Mouse (Mus musculus) ovary, adult 10 weeks (tissue): ENCODE measurements around the gene Mlx. TPM values are rescaled to one million over a fixed set of nuclear protein-coding genes. Genes with fewer than 3 reads are reported as not detected.

ENCODE experiments used
- polyA plus RNA-seq: library from polyadenylated mRNA; stranded (reverse); fragments of 350-450 nt; fragmentation: Illumina TruSeq; extraction: RNeasy Lipid Tissue Mini Kit (QIAGEN cat#74804); gene quantifications from one replicate; pipeline ENCODE4 v1.2.3, GENCODE M21; 2014

Mlx gene
- 28.9 TPM for polyA plus RNA-seq

DNA sequence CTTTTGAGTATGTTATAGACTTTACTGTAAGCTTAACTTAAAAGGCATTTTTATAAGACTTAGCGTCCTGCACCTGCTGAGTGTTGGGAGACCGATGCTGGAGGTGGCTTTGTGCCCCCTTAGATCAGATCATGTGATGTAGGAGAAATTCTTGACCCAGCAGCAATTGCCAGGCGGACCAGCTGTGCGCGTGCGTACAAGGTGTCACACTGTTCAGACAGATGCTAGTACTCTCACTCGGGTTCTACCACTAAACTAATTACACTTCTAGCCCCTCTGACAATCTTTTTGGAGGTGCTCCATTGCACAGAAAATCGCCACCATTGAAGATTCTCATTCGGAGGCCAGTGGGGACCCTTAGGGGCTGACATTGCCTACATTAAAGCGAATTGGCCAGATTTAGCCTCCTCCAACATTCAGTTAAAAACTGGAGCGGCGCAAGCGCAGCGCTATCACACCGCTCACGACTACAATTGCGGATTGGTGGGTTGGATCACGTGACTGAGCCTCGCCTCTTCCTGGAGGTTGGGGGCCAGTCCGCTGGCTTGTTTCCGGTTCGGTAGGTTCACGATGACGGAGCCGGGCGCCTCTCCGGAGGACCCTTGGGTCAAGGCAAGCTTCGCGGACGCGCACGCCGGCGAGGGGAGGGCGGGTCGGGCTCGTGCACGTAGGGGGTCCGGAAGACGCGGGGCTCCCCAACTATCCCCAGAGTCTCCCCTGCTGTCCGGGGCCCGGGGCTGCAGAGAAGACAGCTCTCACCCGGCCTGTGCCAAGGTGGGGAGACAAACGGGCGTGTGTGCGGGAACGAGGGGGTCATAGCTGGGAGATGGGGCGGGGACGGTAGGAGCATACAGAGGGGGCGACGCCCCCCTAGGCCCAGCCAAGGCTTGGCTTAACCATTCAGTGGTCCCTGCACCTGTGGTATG lies at the start of gene Mlx:
Gene Mlx, plus strand, starts transcription at position 522 of the 926 bp plus-strand sequence.

DNA sequence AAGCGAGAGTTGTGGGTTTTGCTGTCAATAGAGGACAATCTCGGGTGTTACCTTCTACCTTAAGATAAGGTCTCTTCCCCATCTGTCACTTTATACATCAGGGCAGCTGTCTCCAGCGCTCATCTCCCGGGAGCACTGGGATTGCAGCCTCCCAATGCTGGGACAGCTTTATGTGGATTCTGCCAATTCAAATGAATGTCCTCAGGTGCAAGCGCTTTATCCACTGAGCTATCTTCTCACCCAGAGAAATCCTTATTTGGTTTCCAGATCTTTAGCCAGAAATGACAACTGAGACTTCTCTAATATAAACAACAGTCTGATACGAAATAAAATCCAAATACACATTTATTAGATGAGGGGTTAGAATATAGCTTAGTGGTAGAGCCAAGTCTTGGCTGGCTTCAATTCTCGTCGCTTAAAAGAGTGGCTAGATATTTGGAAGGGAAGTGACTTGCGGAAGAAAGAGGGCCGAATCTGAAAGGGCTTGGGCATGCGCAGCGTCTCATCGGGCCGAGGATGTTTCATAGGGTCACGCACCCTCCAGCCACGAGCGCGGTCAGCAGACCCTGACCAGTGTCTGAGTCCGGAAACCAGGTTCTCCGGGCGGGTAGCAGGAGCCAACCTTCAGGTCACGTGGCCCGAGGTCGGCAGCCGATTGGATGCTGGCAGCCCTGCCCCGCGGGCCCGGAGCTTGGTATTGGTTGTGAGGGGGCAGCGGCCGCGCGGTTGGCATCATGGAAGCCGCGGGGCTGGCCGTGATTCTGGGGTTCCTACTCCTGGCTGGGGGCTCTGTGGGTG lies 17.5 kb upstream of the Mlx start, which contains the start of gene Naglu:
Gene Naglu, plus strand, starts transcription at position 622 of the 798 bp plus-strand sequence.

DNA sequence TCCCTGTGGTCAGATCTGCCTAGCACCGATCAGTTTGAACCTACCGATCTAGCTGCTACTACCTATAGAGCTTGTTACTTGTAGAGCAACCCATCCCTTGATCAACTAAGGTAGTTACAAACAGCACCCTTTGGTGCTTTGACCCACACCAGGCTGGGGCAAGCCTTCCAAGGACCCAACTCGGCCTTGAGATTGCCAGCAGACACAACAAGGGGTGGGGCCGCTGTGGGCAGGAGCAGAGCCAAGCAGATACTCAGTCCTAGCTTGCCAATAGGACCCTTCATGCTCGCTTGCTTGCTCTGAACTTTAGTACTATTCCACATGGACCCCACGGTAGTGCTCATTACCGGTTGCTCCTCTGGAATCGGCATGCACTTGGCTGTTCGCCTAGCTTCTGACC lies 9.0 kb upstream of the Mlx start, which contains the start of gene Hsd17b1:
Gene Hsd17b1, plus strand, starts transcription at position 291 of the 400 bp plus-strand sequence.

DNA sequence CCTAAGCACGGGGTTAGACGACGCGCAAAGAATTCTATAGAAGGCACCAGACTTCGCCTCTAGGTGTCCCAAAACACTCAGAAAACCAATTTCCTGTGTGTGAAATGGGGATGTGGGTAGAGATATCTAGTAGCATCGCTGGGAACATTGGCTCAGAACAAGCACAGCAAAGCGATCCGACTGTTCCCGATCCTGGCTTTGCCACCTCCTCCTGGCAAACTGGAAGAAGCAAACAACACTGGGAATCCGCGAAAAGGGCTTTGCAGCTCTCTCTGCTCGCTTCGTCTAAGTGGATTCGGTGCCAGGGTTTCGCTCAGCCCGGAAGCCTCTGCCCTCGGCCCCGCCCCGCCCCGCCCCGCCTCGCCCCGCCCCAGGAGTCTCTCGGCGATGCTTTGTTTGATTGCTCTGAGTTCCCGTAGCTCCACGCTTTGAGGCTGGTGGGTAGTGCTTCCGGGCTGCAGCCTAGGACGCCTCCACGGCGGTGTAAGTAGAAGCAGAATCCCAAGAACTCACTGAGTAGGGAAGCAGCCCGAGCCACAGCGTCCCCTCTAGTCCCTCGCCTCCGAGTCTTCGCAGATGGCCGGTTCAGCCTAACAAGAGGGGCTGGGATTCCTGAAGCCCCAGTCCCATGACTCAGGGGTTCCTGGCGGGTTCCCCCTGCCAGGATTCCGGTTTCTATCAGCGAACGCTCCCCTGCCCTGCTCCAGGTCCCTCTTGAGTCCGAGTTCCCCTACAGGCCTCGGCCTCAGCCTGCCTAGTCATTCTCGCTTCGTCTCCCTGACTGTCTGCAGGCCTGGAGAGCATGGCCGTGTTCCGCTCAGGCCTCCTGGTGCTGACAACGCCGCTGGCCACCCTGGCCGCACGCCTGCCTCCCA lies 4.6 kb upstream of the Mlx start, which contains the start of gene Coasy:
Gene Coasy, plus strand, starts transcription at position 358 of the 875 bp plus-strand sequence.

DNA sequence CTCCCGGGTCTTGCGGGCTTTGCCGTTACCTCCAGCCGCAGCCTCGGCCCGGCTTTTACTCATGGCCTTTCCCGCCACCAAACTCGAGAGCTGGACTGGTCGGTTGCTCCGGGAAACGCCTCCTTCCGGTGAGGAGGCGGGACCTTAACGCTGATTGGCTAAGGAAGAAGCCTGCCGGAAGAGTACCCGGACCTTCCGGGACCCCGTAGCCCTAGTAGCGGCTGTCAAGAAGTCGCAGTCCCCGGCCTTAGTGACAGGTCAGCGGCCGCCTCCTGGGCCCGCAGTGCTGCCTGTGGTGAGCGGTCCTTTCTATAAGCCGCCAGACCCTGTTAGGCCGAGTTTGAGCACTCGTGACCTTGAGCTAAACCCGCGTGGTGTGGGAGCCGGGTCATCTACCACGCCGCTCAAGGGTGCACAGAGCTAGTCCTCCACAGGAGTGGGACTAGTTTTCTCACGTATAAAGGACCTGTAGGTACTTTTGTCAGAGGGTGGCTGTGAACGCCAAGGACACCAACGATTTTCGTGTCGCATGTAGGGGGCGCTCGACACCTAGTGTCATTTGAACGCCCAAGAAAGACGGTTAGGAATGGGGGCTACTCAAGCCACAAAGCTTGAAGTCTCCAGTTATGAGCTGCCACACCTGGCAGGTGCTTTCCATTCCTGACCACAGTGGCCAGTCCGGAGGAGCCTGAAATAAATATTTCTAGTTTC lies 8.4 kb downstream of the Mlx start, which contains the start of gene Psmc3ip:
Gene Psmc3ip, minus strand, starts transcription at position 123 of the 711 bp plus-strand sequence.

DNA sequence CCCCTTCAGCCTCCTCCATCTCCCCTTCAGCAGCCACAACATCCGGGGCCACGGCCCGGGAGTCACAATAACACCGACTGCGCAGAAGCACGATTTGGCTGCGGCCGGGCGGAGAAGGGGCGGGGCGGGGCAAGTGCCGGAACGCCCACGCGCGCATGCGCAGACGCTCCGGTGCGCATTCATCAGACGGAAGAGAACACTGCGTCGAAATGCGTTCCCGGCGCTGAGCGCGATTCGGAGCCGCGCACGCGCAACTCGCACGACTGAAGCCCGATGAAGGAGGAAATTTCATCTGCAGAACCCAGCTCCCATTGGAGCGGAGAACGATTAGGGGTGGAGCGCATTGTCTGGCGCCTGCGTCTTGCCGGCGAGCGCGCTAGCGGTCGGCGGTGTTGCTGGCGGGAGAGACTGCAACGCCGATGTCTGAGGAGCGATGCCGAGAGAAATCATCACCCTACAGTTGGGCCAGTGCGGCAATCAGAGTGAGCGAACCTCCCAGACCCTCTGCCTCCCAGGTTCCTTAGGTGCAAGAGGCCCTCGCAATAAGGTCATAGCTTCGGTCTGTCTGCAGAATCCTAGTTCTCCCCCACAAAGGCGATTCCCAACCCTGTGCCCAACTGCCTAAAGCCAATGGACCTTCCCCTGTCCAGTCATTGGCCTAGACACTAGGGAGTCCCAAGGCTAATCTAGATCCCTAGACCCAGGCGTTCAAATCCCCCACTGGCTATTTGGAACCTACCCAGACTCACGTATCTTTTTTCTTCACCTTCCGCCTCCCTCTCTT lies 32.9 kb downstream of the Mlx start, which contains the start of the genes Retreg3 and Tubg1:
Gene Retreg3, minus strand, starts transcription at position 133 of the 784 bp plus-strand sequence.
Gene Tubg1, plus strand, starts transcription at position 178 of the 784 bp plus-strand sequence.

Other genes with a start within 250 kb of the Mlx start
- gene Stat5b, start 236.6 kb upstream of the Mlx start, polyA plus RNA-seq: 8.5 TPM
- 5.4 TPM for gene Stat5a, start 227.9 kb upstream of the Mlx start, polyA plus RNA-seq
- 20.3 TPM for gene Stat3, start 147.7 kb upstream of the Mlx start, polyA plus RNA-seq
- 186 TPM for gene Cavin1, start 116.4 kb upstream of the Mlx start, polyA plus RNA-seq
- 64.6 TPM for gene Atp6v0a1, start 77.8 kb upstream of the Mlx start, polyA plus RNA-seq
- 1.3 TPM for gene Naglu, start 17.3 kb upstream of the Mlx start, polyA plus RNA-seq
- 159 TPM for gene Hsd17b1, start 8.9 kb upstream of the Mlx start, polyA plus RNA-seq
- 6.9 TPM for gene Coasy, start 4.7 kb upstream of the Mlx start, polyA plus RNA-seq
- gene Psmc3ip, start 8.2 kb downstream of the Mlx start, polyA plus RNA-seq: 10.6 TPM
- 48.5 TPM for gene Retreg3, start 32.6 kb downstream of the Mlx start, polyA plus RNA-seq
- 1.2 TPM for gene Tubg1, start 32.7 kb downstream of the Mlx start, polyA plus RNA-seq
- not detected for gene Tubg2, start 68.6 kb downstream of the Mlx start, polyA plus RNA-seq
- gene Cntnap1, start 83.2 kb downstream of the Mlx start, polyA plus RNA-seq: 0.48 TPM
- gene Plekhh3, start 84.1 kb downstream of the Mlx start, polyA plus RNA-seq: 0.48 TPM
- gene Ccr10, start 88.2 kb downstream of the Mlx start, polyA plus RNA-seq: not detected
- gene Ezh1, start 139.2 kb downstream of the Mlx start, polyA plus RNA-seq: 28.3 TPM
- gene Ramp2, start 158.8 kb downstream of the Mlx start, polyA plus RNA-seq: 10.1 TPM
- 62.5 TPM for gene Vps25, start 166.4 kb downstream of the Mlx start, polyA plus RNA-seq
- not detected for gene Wnk4, start 173.3 kb downstream of the Mlx start, polyA plus RNA-seq
- gene Cntd1, start 191.7 kb downstream of the Mlx start, polyA plus RNA-seq: 1.3 TPM
- gene Coa3, start 191.8 kb downstream of the Mlx start, polyA plus RNA-seq: 3.5 TPM
- gene Becn1, start 215.0 kb downstream of the Mlx start, polyA plus RNA-seq: 83.0 TPM
- gene Psme3, start 228.9 kb downstream of the Mlx start, polyA plus RNA-seq: 240 TPM
- gene Aoc2, start 237.8 kb downstream of the Mlx start, polyA plus RNA-seq: 0.26 TPM
- gene Aoc3, start 243.3 kb downstream of the Mlx start, polyA plus RNA-seq: 59.7 TPM